Mouse (Mus musculus): ENCODE measurements at regions not wholly inside any gene's neighbourhood (a gene's known extent, or its start where the extent isn't known, plus 50 kb on each side); places are given as distances from the start of the nearest gene placed in this dataset.
A peak's percentile ranks its signal among the peaks of the same experiment; 100 is the strongest.

GRCm38 (mm10) chr16:25059504-25059992 is 227.1 kb upstream of the Tprg start:
- Histone ChIP-seq H3K4me3 (peak overlapping the region; percentile 58), H3K27me3 (no peaks in the 10 kb centered on the region), H3K36me3 (no peaks in the 10 kb centered on the region), H3K9me3 (no peaks in the 10 kb centered on the region), H3K4me2 (peak overlapping the region; percentile 68), H3K4me1 (peaks cover 24% of the 10 kb centered on the region), H3K9ac (peak overlapping the region; percentile 64), H3K27ac (peak overlapping the region; percentile 99)
- WGBS = 2% methylated on average over 12 of the region's 12 CpGs
- peak; percentile 69 for ATAC-seq (ENCODE audit: borderline replicate concordance, extremely low read depth, low FRiP score, low TSS enrichment)

- no peaks in the 10 kb centered on the region for H3K9me3 ChIP-seq
- H3K4me3 ChIP-seq = no peak overlapping the region
- peak overlapping the region; percentile 99 for H3K27ac ChIP-seq
- no peak for ATAC-seq (ENCODE audit: borderline replicate concordance, extremely low read depth, low FRiP score, low TSS enrichment)
- peaks cover 24% of the 10 kb centered on the region for H3K4me1 ChIP-seq
- peak overlapping the region; percentile 68; the same call in 1 of the 2 replicates for H3K4me2 ChIP-seq
- no peak overlapping the region for H3K9ac ChIP-seq
- H3K36me3 ChIP-seq = no peaks in the 10 kb centered on the region
- H3K27me3 ChIP-seq = peaks cover 5% of the 10 kb centered on the region; the same call in 1 of the 2 replicates
- 81% methylated on average over 8 of the region's 8 CpGs for WGBS
Measured at GRCm38 (mm10) chr16:25060266-25060665, 226.4 kb upstream of the Tprg start.

- Histone ChIP-seq H3K27me3 (peaks cover 5% of the 10 kb centered on the region; the same call in 1 of the 2 replicates), H3K9me3 (no peaks in the 10 kb centered on the region), H3K27ac (no peak overlapping the region), H3K4me2 (no peak overlapping the region), H3K36me3 (no peaks in the 10 kb centered on the region), H3K9ac (no peak overlapping the region), H3K4me3 (no peak overlapping the region), H3K4me1 (peaks cover 28% of the 10 kb centered on the region)
- no peak for ATAC-seq (ENCODE audit: borderline replicate concordance, extremely low read depth, low FRiP score, low TSS enrichment)
- 62% methylated on average over 4 of the region's 4 CpGs for WGBS
Measured at GRCm38 (mm10) chr16:25061631-25062030, 225.0 kb upstream of the Tprg start.

GRCm38 (mm10) chr16:25063981-25064380 is 222.6 kb upstream of the Tprg start:
- ATAC-seq (ENCODE audit: borderline replicate concordance, extremely low read depth, low FRiP score, low TSS enrichment) = no peak
- Histone ChIP-seq H3K9me3 (no peaks in the 10 kb centered on the region), H3K4me3 (no peak overlapping the region), H3K4me1 (peaks cover 24% of the 10 kb centered on the region), H3K27ac (no peak overlapping the region), H3K4me2 (no peak overlapping the region), H3K9ac (no peak overlapping the region), H3K27me3 (peaks cover 5% of the 10 kb centered on the region; the same call in 1 of the 2 replicates), H3K36me3 (no peaks in the 10 kb centered on the region)

- no peak overlapping the region for H3K4me3 ChIP-seq
- no peak for ATAC-seq (ENCODE audit: borderline replicate concordance, extremely low read depth, low FRiP score, low TSS enrichment)
- H3K36me3 ChIP-seq = no peaks in the 10 kb centered on the region
- no peaks in the 10 kb centered on the region for H3K9me3 ChIP-seq
- peaks cover 5% of the 10 kb centered on the region; the same call in 1 of the 2 replicates for H3K27me3 ChIP-seq
- H3K9ac ChIP-seq = no peak overlapping the region
- 14% methylated on average over 4 of the region's 4 CpGs for WGBS
- H3K4me2 ChIP-seq = no peak overlapping the region
- H3K27ac ChIP-seq = no peak overlapping the region
- peaks cover 22% of the 10 kb centered on the region for H3K4me1 ChIP-seq
Measured at GRCm38 (mm10) chr16:25064538-25064937, 222.1 kb upstream of the Tprg start.

- Histone ChIP-seq H3K9ac (no peak overlapping the region), H3K4me1 (peaks cover 13% of the 10 kb centered on the region), H3K4me3 (no peak overlapping the region), H3K9me3 (no peaks in the 10 kb centered on the region), H3K27ac (no peak overlapping the region), H3K4me2 (no peak overlapping the region), H3K27me3 (peaks cover 5% of the 10 kb centered on the region; the same call in 1 of the 2 replicates), H3K36me3 (no peaks in the 10 kb centered on the region)
- ATAC-seq (ENCODE audit: borderline replicate concordance, extremely low read depth, low FRiP score, low TSS enrichment) = no peak
- 24% methylated on average over 7 of the region's 7 CpGs for WGBS
Measured at GRCm38 (mm10) chr16:25066822-25067221, 219.8 kb upstream of the Tprg start.

GRCm38 (mm10) chr16:25067276-25068249 is 219.1 kb upstream of the Tprg start:
- WGBS = 25% methylated on average over 8 of the region's 8 CpGs
- no peak overlapping the region for H3K4me3 ChIP-seq
- no peaks in the 10 kb centered on the region for H3K36me3 ChIP-seq
- H3K27me3 ChIP-seq = peaks cover 5% of the 10 kb centered on the region; the same call in 1 of the 2 replicates
- H3K4me1 ChIP-seq = peaks cover 13% of the 10 kb centered on the region
- no peak overlapping the region for H3K27ac ChIP-seq
- H3K9me3 ChIP-seq = no peaks in the 10 kb centered on the region
- peak; percentile 46; the same call in 1 of the 2 replicates for ATAC-seq (ENCODE audit: borderline replicate concordance, extremely low read depth, low FRiP score, low TSS enrichment)
- H3K4me2 ChIP-seq = no peak overlapping the region
- no peak overlapping the region for H3K9ac ChIP-seq

- 90% methylated on average over 6 of the region's 6 CpGs for WGBS
- ATAC-seq (ENCODE audit: borderline replicate concordance, extremely low read depth, low FRiP score, low TSS enrichment) = no peak
Measured at GRCm38 (mm10) chr16:25080811-25081210, 205.8 kb upstream of the Tprg start.

GRCm38 (mm10) chr16:25083729-25084128 is 202.9 kb upstream of the Tprg start:
- no peaks in the 10 kb centered on the region for H3K36me3 ChIP-seq
- H3K27ac ChIP-seq = no peak overlapping the region
- H3K4me3 ChIP-seq = no peak overlapping the region
- H3K9me3 ChIP-seq = no peaks in the 10 kb centered on the region
- 52% methylated on average over 1 of the region's 1 CpGs for WGBS
- H3K27me3 ChIP-seq = no peaks in the 10 kb centered on the region
- no peak overlapping the region for H3K4me2 ChIP-seq
- H3K4me1 ChIP-seq = no peaks in the 10 kb centered on the region
- no peak overlapping the region for H3K9ac ChIP-seq
- ATAC-seq (ENCODE audit: borderline replicate concordance, extremely low read depth, low FRiP score, low TSS enrichment) = no peak

More at GRCm38 (mm10) chr16:25080811-25081210, 205.8 kb upstream of the Tprg start:
- Histone ChIP-seq H3K9me3 (no peaks in the 10 kb centered on the region), H3K9ac (no peak overlapping the region), H3K36me3 (no peaks in the 10 kb centered on the region), H3K4me2 (no peak overlapping the region), H3K4me3 (no peak overlapping the region), H3K27me3 (no peaks in the 10 kb centered on the region), H3K4me1 (no peaks in the 10 kb centered on the region), H3K27ac (no peak overlapping the region)

GRCm38 (mm10) chr16:25087741-25088648 is 198.6 kb upstream of the Tprg start:
- ATAC-seq (ENCODE audit: borderline replicate concordance, extremely low read depth, low FRiP score, low TSS enrichment) = no peak
- Histone ChIP-seq H3K27me3 (no peaks in the 10 kb centered on the region), H3K4me1 (no peaks in the 10 kb centered on the region), H3K9ac (no peak overlapping the region), H3K27ac (no peak overlapping the region), H3K4me2 (no peak overlapping the region), H3K9me3 (no peaks in the 10 kb centered on the region), H3K36me3 (no peaks in the 10 kb centered on the region), H3K4me3 (no peak overlapping the region)
- 79% methylated on average over 10 of the region's 10 CpGs for WGBS

- Histone ChIP-seq H3K9ac (no peak overlapping the region), H3K9me3 (no peaks in the 10 kb centered on the region), H3K4me1 (no peaks in the 10 kb centered on the region), H3K4me2 (no peak overlapping the region), H3K4me3 (no peak overlapping the region), H3K27me3 (no peaks in the 10 kb centered on the region), H3K36me3 (no peaks in the 10 kb centered on the region), H3K27ac (no peak overlapping the region)
- ATAC-seq (ENCODE audit: borderline replicate concordance, extremely low read depth, low FRiP score, low TSS enrichment) = no peak
- 75% methylated on average over 2 of the region's 2 CpGs for WGBS
Measured at GRCm38 (mm10) chr16:25088649-25089019, 198.0 kb upstream of the Tprg start.
